Mouse (Mus musculus): ENCODE data around the gene Kcnn3. TPM values are rescaled to one million over a fixed set of nuclear protein-coding genes. Genes with fewer than 3 reads are reported as not detected.
A peak's percentile ranks its signal among the peaks of the same experiment; 100 is the strongest.

Kcnn3 gene
- polyA plus RNA-seq, 1 experiment, result 2.4 TPM

DNA sequence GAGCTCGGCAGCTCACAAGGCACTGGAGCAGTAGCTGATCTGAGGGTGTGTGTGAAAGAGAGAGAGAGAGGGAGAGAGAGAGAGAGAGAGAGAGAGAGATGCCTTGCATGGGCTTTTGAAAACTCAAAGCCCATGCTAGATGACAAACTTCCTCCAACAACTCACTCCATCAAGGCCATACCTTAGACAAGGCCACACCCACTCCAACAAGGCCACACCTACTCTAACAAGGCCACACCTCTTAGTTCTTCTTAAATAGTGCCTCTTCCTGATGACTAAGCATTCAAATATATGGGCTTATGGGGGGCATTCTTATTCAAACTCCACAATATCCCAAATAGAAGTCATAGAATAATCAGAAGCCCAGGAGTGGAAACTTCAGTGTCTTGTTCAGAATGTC, 49.1 kb downstream of the Kcnn3 start:
- Histone ChIP-seq H3K27me3 (ENCODE audit: control insufficient read depth, insufficient read depth, low read length) (no peaks in the 10 kb centered on the region), H3K4me3 (ENCODE audit: control insufficient read depth, insufficient read depth, low read length) (no peak overlapping the region), H3K4me1 (replicated peaks; ENCODE audit: control insufficient read depth, insufficient read depth, low read length) (no peaks in the 10 kb centered on the region), H3K36me3 (ENCODE audit: control insufficient read depth, insufficient read depth, low read length) (no peaks in the 10 kb centered on the region), H3K27ac (ENCODE audit: control insufficient read depth, insufficient read depth, low read length) (no peak overlapping the region)
- TF ChIP-seq POLR2A (IDR thresholded peaks at IDR 0.05; ENCODE audit: control insufficient read depth, extremely low read depth, insufficient read depth, low read length, poor library complexity) (no peak), CTCF (IDR thresholded peaks at IDR 0.05; ENCODE audit: borderline replicate concordance, control insufficient read depth, extremely low read depth, insufficient read depth, low read length, poor library complexity) (no peak)
- WGBS, result 93% methylated on average over 1 of the region's 1 CpGs
- no peak for DNase-seq

DNA sequence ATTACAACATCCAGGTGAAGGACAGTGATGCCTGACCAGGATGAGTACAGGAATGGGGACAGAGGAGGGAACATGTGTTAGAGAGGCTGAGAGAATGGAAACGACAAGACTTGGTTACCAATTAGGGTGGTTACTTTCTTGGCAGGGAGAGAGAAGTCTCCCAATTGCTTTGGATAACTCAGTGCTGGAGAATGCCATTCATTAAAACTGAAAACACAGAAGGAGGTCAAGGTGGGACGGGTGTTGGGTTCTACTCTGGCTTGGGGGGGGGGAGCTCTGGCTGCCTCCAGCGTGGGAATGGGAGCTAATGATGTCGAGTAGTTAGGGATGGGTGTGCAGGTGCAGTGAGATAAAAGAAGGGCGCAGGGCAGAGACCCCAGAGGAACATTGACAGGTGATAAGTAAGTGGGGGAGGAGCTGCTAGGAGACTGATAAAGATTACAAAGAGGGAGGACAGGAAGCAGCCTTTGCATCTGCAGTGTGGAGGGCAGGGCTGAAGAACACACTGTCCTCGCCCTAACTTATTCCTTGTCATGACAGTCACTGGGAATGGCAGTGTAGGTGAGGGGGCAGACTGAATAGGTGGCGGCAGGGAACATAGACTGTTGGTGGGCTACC, 49.9 kb downstream of the Kcnn3 start:
- Histone ChIP-seq H3K4me3 (ENCODE audit: control insufficient read depth, insufficient read depth, low read length) (no peak overlapping the region), H3K36me3 (ENCODE audit: control insufficient read depth, insufficient read depth, low read length) (no peaks in the 10 kb centered on the region), H3K27me3 (ENCODE audit: control insufficient read depth, insufficient read depth, low read length) (no peaks in the 10 kb centered on the region), H3K27ac (ENCODE audit: control insufficient read depth, insufficient read depth, low read length) (no peak overlapping the region), H3K4me1 (replicated peaks; ENCODE audit: control insufficient read depth, insufficient read depth, low read length) (no peaks in the 10 kb centered on the region)
- WGBS, result 58% methylated on average over 7 of the region's 7 CpGs
- TF ChIP-seq POLR2A (IDR thresholded peaks at IDR 0.05; ENCODE audit: control insufficient read depth, extremely low read depth, insufficient read depth, low read length, poor library complexity) (no peak), CTCF (IDR thresholded peaks at IDR 0.05; ENCODE audit: borderline replicate concordance, control insufficient read depth, extremely low read depth, insufficient read depth, low read length, poor library complexity) (no peak)
- DNase-seq, result no peak

DNA sequence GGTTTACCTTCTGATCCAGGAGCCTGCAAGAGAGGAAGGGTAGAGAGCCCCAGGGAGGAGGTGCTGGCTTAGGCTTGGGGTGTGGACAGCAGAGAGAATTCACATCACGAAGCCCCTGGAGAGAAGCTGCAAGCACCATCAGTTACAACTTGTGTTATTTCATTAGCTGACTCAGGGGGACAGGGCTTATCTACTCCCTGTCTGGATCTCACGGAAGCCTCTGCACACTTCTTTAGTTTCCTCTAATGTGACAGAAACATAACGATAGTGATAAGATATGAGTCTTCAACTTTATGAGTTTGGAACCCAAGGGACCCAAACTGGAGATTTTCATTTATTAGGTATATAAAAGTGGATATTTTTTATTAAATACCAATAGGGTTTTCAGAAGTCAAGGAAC, 50.4 kb downstream of the Kcnn3 start:
- no peak for DNase-seq
- no peaks in the 10 kb centered on the region for H3K4me1 ChIP-seq (replicated peaks; ENCODE audit: control insufficient read depth, insufficient read depth, low read length)
- 77% methylated on average over 3 of the region's 3 CpGs for WGBS
- TF ChIP-seq CTCF (IDR thresholded peaks at IDR 0.05; ENCODE audit: borderline replicate concordance, control insufficient read depth, extremely low read depth, insufficient read depth, low read length, poor library complexity), result no peak
- TF ChIP-seq POLR2A (IDR thresholded peaks at IDR 0.05; ENCODE audit: control insufficient read depth, extremely low read depth, insufficient read depth, low read length, poor library complexity), result no peak
- H3K27ac ChIP-seq (ENCODE audit: control insufficient read depth, insufficient read depth, low read length), result no peak overlapping the region
- no peak overlapping the region for H3K4me3 ChIP-seq (ENCODE audit: control insufficient read depth, insufficient read depth, low read length)
- H3K27me3 ChIP-seq (ENCODE audit: control insufficient read depth, insufficient read depth, low read length), result no peaks in the 10 kb centered on the region
- H3K36me3 ChIP-seq (ENCODE audit: control insufficient read depth, insufficient read depth, low read length), result no peaks in the 10 kb centered on the region

DNA sequence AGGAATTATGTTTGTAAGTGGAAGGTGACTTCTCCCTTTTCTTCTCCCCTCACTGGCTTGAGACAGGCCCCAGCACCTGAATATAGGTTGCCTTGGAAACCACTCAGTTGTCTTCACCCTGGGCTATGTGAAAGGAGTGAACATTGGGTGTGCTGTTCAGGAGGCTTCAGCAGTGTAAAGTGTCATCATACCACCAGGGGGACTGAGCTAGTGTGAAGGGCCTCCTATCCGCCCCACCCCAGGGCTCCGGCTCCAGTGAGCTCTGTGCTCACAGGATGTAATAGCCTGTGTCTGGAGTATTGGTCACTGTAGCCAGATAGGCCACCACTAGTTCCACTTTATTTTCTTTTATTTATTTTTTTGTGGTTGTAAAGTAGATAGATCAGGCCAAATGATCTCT, 54.3 kb downstream of the Kcnn3 start:
- Histone ChIP-seq H3K4me3 (ENCODE audit: control insufficient read depth, insufficient read depth, low read length) (no peak overlapping the region), H3K4me1 (replicated peaks; ENCODE audit: control insufficient read depth, insufficient read depth, low read length) (no peaks in the 10 kb centered on the region), H3K36me3 (ENCODE audit: control insufficient read depth, insufficient read depth, low read length) (no peaks in the 10 kb centered on the region), H3K27ac (ENCODE audit: control insufficient read depth, insufficient read depth, low read length) (no peak overlapping the region), H3K27me3 (ENCODE audit: control insufficient read depth, insufficient read depth, low read length) (no peaks in the 10 kb centered on the region)
- TF ChIP-seq CTCF (IDR thresholded peaks at IDR 0.05; ENCODE audit: borderline replicate concordance, control insufficient read depth, extremely low read depth, insufficient read depth, low read length, poor library complexity) (no peak), POLR2A (IDR thresholded peaks at IDR 0.05; ENCODE audit: control insufficient read depth, extremely low read depth, insufficient read depth, low read length, poor library complexity) (no peak)
- DNase-seq, result peak; percentile 19
- 66% methylated on average over 2 of the region's 2 CpGs for WGBS

DNA sequence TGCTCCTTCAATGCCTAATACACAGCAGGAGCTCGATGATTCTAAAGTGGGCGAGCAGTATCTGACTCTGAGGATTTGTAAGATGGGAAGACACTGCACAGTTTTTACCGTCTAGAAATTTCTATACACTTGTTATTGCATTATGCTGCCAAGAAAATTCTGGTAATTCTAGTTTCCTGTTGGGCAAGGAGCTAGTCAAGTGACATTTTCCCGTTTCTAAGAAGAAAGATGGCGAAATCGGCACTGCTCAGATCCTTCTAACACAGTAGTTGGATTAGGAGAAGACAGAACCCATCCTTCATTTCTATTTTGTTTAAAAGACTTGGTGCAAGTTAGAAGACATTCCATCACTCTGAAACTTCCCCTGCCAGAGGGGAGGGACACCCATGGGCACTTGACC, 56.4 kb downstream of the Kcnn3 start:
- Histone ChIP-seq H3K4me1 (replicated peaks; ENCODE audit: control insufficient read depth, insufficient read depth, low read length) (no peaks in the 10 kb centered on the region), H3K4me3 (ENCODE audit: control insufficient read depth, insufficient read depth, low read length) (no peak overlapping the region), H3K27ac (ENCODE audit: control insufficient read depth, insufficient read depth, low read length) (no peak overlapping the region), H3K36me3 (ENCODE audit: control insufficient read depth, insufficient read depth, low read length) (no peaks in the 10 kb centered on the region), H3K27me3 (ENCODE audit: control insufficient read depth, insufficient read depth, low read length) (no peaks in the 10 kb centered on the region)
- WGBS, result 94% methylated on average over 6 of the region's 6 CpGs
- TF ChIP-seq POLR2A (IDR thresholded peaks at IDR 0.05; ENCODE audit: control insufficient read depth, extremely low read depth, insufficient read depth, low read length, poor library complexity) (no peak), CTCF (IDR thresholded peaks at IDR 0.05; ENCODE audit: borderline replicate concordance, control insufficient read depth, extremely low read depth, insufficient read depth, low read length, poor library complexity) (no peak)
- DNase-seq, result no peak

DNA sequence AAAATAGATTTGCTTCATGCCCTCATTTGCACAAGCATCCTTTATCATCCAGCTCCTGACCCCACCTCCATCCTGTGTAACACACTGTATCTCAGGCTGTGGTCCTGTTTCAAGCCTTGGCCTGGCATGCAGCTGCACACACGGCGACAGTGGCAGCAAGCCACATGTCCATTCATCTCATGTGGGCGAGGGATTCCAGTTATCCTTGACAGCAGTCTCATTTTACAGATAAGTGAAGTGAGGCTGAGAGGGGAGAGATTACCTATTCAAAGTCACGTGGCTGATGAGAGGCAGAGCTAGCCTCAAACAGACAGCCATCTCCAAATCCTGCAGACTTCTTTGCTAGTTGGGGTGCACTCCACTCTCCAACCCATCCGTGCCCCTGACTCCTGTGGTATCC, 57.2 kb downstream of the Kcnn3 start:
- TF ChIP-seq CTCF (IDR thresholded peaks at IDR 0.05; ENCODE audit: borderline replicate concordance, control insufficient read depth, extremely low read depth, insufficient read depth, low read length, poor library complexity), result no peak
- no peak for TF ChIP-seq POLR2A (IDR thresholded peaks at IDR 0.05; ENCODE audit: control insufficient read depth, extremely low read depth, insufficient read depth, low read length, poor library complexity)
- Histone ChIP-seq H3K27ac (ENCODE audit: control insufficient read depth, insufficient read depth, low read length) (no peak overlapping the region), H3K36me3 (ENCODE audit: control insufficient read depth, insufficient read depth, low read length) (no peaks in the 10 kb centered on the region), H3K27me3 (ENCODE audit: control insufficient read depth, insufficient read depth, low read length) (no peaks in the 10 kb centered on the region), H3K4me3 (ENCODE audit: control insufficient read depth, insufficient read depth, low read length) (no peak overlapping the region), H3K4me1 (replicated peaks; ENCODE audit: control insufficient read depth, insufficient read depth, low read length) (no peaks in the 10 kb centered on the region)
- WGBS, result 95% methylated on average over 5 of the region's 5 CpGs
- no peak for DNase-seq

DNA sequence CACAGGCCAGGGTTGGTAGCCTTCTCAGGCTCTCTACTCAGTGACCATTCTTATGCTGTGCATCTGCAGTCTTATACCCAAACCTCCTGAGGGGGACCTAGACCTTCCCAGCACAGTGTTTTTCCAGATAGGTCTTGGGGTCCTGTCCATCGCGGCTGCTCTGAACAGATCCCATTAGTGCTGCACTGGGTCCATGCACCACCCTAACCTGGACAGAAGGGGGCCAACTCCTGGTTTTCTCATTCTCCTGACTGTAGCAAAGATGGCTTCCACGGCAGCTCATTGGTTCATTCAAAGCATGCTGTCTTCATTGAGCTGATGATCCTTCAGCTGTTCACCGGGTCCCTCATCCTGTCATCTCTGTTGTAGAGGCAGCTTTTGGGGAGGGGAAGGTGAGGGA, 58.1 kb downstream of the Kcnn3 start:
- WGBS, result 65% methylated on average over 4 of the region's 4 CpGs
- no peak for TF ChIP-seq CTCF (IDR thresholded peaks at IDR 0.05; ENCODE audit: borderline replicate concordance, control insufficient read depth, extremely low read depth, insufficient read depth, low read length, poor library complexity)
- no peak for TF ChIP-seq POLR2A (IDR thresholded peaks at IDR 0.05; ENCODE audit: control insufficient read depth, extremely low read depth, insufficient read depth, low read length, poor library complexity)
- no peak overlapping the region for H3K4me3 ChIP-seq (ENCODE audit: control insufficient read depth, insufficient read depth, low read length)

More for the DNA sequence above, 58.1 kb downstream of the Kcnn3 start:
- Histone ChIP-seq H3K36me3 (ENCODE audit: control insufficient read depth, insufficient read depth, low read length) (no peaks in the 10 kb centered on the region), H3K27me3 (ENCODE audit: control insufficient read depth, insufficient read depth, low read length) (no peaks in the 10 kb centered on the region), H3K4me1 (replicated peaks; ENCODE audit: control insufficient read depth, insufficient read depth, low read length) (no peaks in the 10 kb centered on the region), H3K27ac (ENCODE audit: control insufficient read depth, insufficient read depth, low read length) (no peak overlapping the region)
- DNase-seq, result peak; percentile 2
